Mouse (Mus musculus): ENCODE data around the gene Ccr10. TPM values are rescaled to one million over a fixed set of nuclear protein-coding genes. Genes with fewer than 3 reads are reported as not detected.
A peak's percentile ranks its signal among the peaks of the same experiment; 100 is the strongest.
"Not testable (repeated sequence)": the region's sequence is repeated elsewhere in the genome, so short reads cannot be mapped to it uniquely, and the experiment has no call there.

Ccr10 gene
- total RNA-seq, 2 experiments from 2014 or later, result not detected

- Histone ChIP-seq H3K4me3 (no peak overlapping the region), H3K27ac (peak overlapping the region; percentile 57)
- intact Hi-C loops (cut with DNase I), result no loop called here
- peak; percentile 30 for DNase-seq
- no peak for TF ChIP-seq CTCF (IDR thresholded peaks at IDR 0.05)
These were observed 40.9 kb downstream of the Ccr10 start for GRCm38 (mm10) chr11:101134217-101134865.

GRCm38 (mm10) chr11:101133037-101133436 is 42.2 kb downstream of the Ccr10 start:
- TF ChIP-seq CTCF (IDR thresholded peaks at IDR 0.05), result no peak
- Histone ChIP-seq H3K4me3 (no peak overlapping the region), H3K27ac (no peak overlapping the region)
- intact Hi-C loops (cut with DNase I), result no loop called here
- DNase-seq, result no peak

- intact Hi-C loops (cut with DNase I), result loop anchor here (2.0 kb wide), 1 partner anchor 37 kb away; no protein-coding TSS in a partner anchor
- Histone ChIP-seq H3K4me3 (no peak overlapping the region), H3K27ac (peak overlapping the region; percentile 92)
- DNase-seq, result peak; percentile 51
- peak; percentile 54 for TF ChIP-seq CTCF (IDR thresholded peaks at IDR 0.05)
These were observed 43.5 kb downstream of the Ccr10 start for GRCm38 (mm10) chr11:101131701-101132100.

GRCm38 (mm10) chr11:101131187-101131586 is 44.1 kb downstream of the Ccr10 start:
- Histone ChIP-seq H3K27ac (peak overlapping the region; percentile 92), H3K4me3 (no peak overlapping the region; the same call in 1 of the 2 replicates)
- no peak for TF ChIP-seq CTCF (IDR thresholded peaks at IDR 0.05)
- intact Hi-C loops (cut with DNase I), result loop anchor here (2.0 kb wide), 1 partner anchor 38 kb away; no protein-coding TSS in a partner anchor
- peak; percentile 54 for DNase-seq

- peak overlapping the region; percentile 41 for H3K4me3 ChIP-seq
- peak; percentile 93 for DNase-seq
- TF ChIP-seq CTCF (IDR thresholded peaks at IDR 0.05), result no peak
- intact Hi-C loops (cut with DNase I), result loop anchor here (2.0 kb wide), 1 partner anchor 39 kb away; no protein-coding TSS in a partner anchor
- H3K27ac ChIP-seq, result peak overlapping the region; percentile 92
These were observed 45.0 kb downstream of the Ccr10 start for GRCm38 (mm10) chr11:101130056-101130756.

GRCm38 (mm10) chr11:101128996-101129577 is 46.2 kb downstream of the Ccr10 start:
- Histone ChIP-seq H3K4me3 (peak overlapping the region; percentile 40), H3K27ac (peak overlapping the region; percentile 92)
- intact Hi-C loops (cut with DNase I), result no loop called here
- DNase-seq, result peak; percentile 79
- TF ChIP-seq CTCF (IDR thresholded peaks at IDR 0.05), result no peak

- intact Hi-C loops (cut with DNase I), result no loop called here
- DNase-seq, result peak; percentile 44
- peak; percentile 29; the same call in 1 of the 2 replicates for TF ChIP-seq CTCF (IDR thresholded peaks at IDR 0.05)
These were observed 48.2 kb downstream of the Ccr10 start for GRCm38 (mm10) chr11:101127075-101127474.

GRCm38 (mm10) chr11:101125008-101125407 is 50.2 kb downstream of the Ccr10 start:
- intact Hi-C loops (cut with DNase I), result not testable (repeated sequence)

More at GRCm38 (mm10) chr11:101127075-101127474, 48.2 kb downstream of the Ccr10 start:
- Histone ChIP-seq H3K4me3 (no peak overlapping the region), H3K27ac (0 out of 2 replicates have a peak overlapping the region, but pooled peaks have one; percentile 8)

GRCm38 (mm10) chr11:101124494-101124893 is 50.7 kb downstream of the Ccr10 start:
- DNase-seq; H3K4me3 ChIP-seq; intact Hi-C loops (cut with DNase I); H3K27ac ChIP-seq: not testable (repeated sequence)

More at GRCm38 (mm10) chr11:101125008-101125407, 50.2 kb downstream of the Ccr10 start:
- H3K4me3 ChIP-seq, H3K27ac ChIP-seq, DNase-seq: not testable (repeated sequence)

Small RNAs within 50 kb of the gene (microRNA-seq; reads per million reads assigned to microRNA genes)
- not detected for gene Gm27626

Other genes starting within 250 kb of the Ccr10 start
- gene Stat3, start 235.9 kb downstream of the Ccr10 start, total RNA-seq (2021), result 10 to 100 TPM; 40.6 to 44.2 TPM
- gene Cavin1, start 204.6 kb downstream of the Ccr10 start, total RNA-seq (2021), result 100 to 1,000 TPM; 133 to 149 TPM
- gene Atp6v0a1, start 166.0 kb downstream of the Ccr10 start, total RNA-seq (2021), result 10 to 100 TPM; 59.6 to 65.2 TPM
- gene Naglu, start 105.4 kb downstream of the Ccr10 start, total RNA-seq (2021), result 1 to 10 TPM; 3.3 to 4.1 TPM
- under 1 TPM in 1 of 2 experiments, not detected in 1; 0.18 TPM for gene Hsd17b1, start 97.0 kb downstream of the Ccr10 start, total RNA-seq (2021)
- 1 to 10 TPM; 7.1 to 9.8 TPM for gene Coasy, start 92.9 kb downstream of the Ccr10 start, total RNA-seq (2021)
- gene Mlx, start 88.2 kb downstream of the Ccr10 start, total RNA-seq (2021), result 10 to 100 TPM; 12.5 to 14.4 TPM
- 1 to 10 TPM; 1.5 to 2.2 TPM for gene Psmc3ip, start 80.0 kb downstream of the Ccr10 start, total RNA-seq (2021)
- 10 to 100 TPM; 30.3 to 31.1 TPM for gene Retreg3, start 55.5 kb downstream of the Ccr10 start, total RNA-seq (2021)
- gene Tubg1, start 55.5 kb downstream of the Ccr10 start, total RNA-seq (2021), result 10 to 100 TPM; 22.0 to 30.2 TPM
- gene Tubg2, start 19.5 kb downstream of the Ccr10 start, total RNA-seq (2021), result 1 to 10 TPM; 2.4 to 3.6 TPM
- 1 to 10 TPM; 1.2 to 1.6 TPM for gene Cntnap1, start 4.9 kb downstream of the Ccr10 start, total RNA-seq (2021)
- 10 to 100 TPM; 20.7 to 35.3 TPM for gene Plekhh3, start 4.1 kb downstream of the Ccr10 start, total RNA-seq (2021)
- gene Ezh1, start 51.0 kb upstream of the Ccr10 start, total RNA-seq (2021), result 10 to 100 TPM; 25.9 to 26.3 TPM
- 10 to 100 TPM; 34.8 to 37.0 TPM for gene Ramp2, start 70.6 kb upstream of the Ccr10 start, total RNA-seq (2021)
- 10 to 100 TPM; 40.2 to 53.4 TPM for gene Vps25, start 78.3 kb upstream of the Ccr10 start, total RNA-seq (2021)
- under 1 TPM; 0.08 to 0.22 TPM for gene Wnk4, start 85.1 kb upstream of the Ccr10 start, total RNA-seq (2021)
- gene Cntd1, start 103.6 kb upstream of the Ccr10 start, total RNA-seq (2021), result under 1 TPM; 0.20 to 0.36 TPM
- gene Coa3, start 103.7 kb upstream of the Ccr10 start, total RNA-seq (2021), result 10 to 100 TPM; 63.0 to 87.7 TPM
- 10 to 100 TPM; 79.6 to 85.8 TPM for gene Becn1, start 126.8 kb upstream of the Ccr10 start, total RNA-seq (2021)
- gene Psme3, start 140.8 kb upstream of the Ccr10 start, total RNA-seq (2021), result 10 to 100 TPM; 70.0 to 71.6 TPM
- gene Aoc2, start 149.6 kb upstream of the Ccr10 start, total RNA-seq (2021), result 1 to 10 TPM in 1 of 2 experiments, under 1 TPM in 1; 0.64 to 1.4 TPM
- gene Aoc3, start 155.2 kb upstream of the Ccr10 start, total RNA-seq (2021), result 1 to 10 TPM; 4.0 to 6.1 TPM
- not detected for gene G6pc, start 192.1 kb upstream of the Ccr10 start, total RNA-seq (2021)
- gene Aarsd1, start 242.2 kb upstream of the Ccr10 start, total RNA-seq (2021), result 10 to 100 TPM; 17.1 to 24.9 TPM
- 1 to 10 TPM; 7.9 to 8.4 TPM for gene Gm27029, start 249.4 kb upstream of the Ccr10 start, total RNA-seq (2021)
- gene Rundc1, start 249.6 kb upstream of the Ccr10 start, total RNA-seq (2021), result 1 to 10 TPM; 7.3 to 8.8 TPM
- 10 to 100 TPM; 82.0 to 90.7 TPM for gene Ptges3l, start 249.9 kb upstream of the Ccr10 start, total RNA-seq (2021)

Measured in gastrocnemius, adult 2 months (tissue).